Mouse (Mus musculus): ENCODE results near the gene Setd1a. TPM values are rescaled to one million over a fixed set of nuclear protein-coding genes. Genes with fewer than 3 reads are reported as not detected.

The Setd1a gene
- total and polyA plus RNA-seq, 3 experiments = 9.2 to 55.9 TPM; not detected in 1

GRCm38 (mm10) chr7:127800435-127801009 is 24.1 kb downstream of the Setd1a start, which contains the start of gene Hsd3b7:
Hsd3b7 (plus strand) TSS chr7:127800604.
- no peak within 1 kb of the TSS for H3K4me3 ChIP-seq (ENCODE audit: control insufficient read depth in 1 of 2, insufficient read depth in 1 of 2, low read depth in 2 of 2, low read length in 2 of 2)
- no peaks in the 10 kb centered on the region for H3K27me3 ChIP-seq (ENCODE audit: control insufficient read depth in 1 of 2, insufficient read depth in 2 of 2, low read length in 2 of 2)
- H3K9me3 ChIP-seq (replicated peaks; ENCODE audit: insufficient read depth, low read length) = no peaks in the 10 kb centered on the region
- no peak within 1 kb of the TSS for H3K9ac ChIP-seq (ENCODE audit: control insufficient read depth, low read depth, low read length, poor library complexity, severe bottlenecking)
- no peak for TF ChIP-seq NRF1 (IDR thresholded peaks at IDR 0.05; ENCODE audit: insufficient read depth, low read depth, low read length, poor library complexity, severe bottlenecking)
- no peak for TF ChIP-seq CHD2 (IDR thresholded peaks at IDR 0.05; ENCODE audit: low read length)
- no peak for TF ChIP-seq NELFE (IDR thresholded peaks at IDR 0.05; ENCODE audit: low read depth, low read length)
- TF ChIP-seq HCFC1 (IDR thresholded peaks at IDR 0.05; ENCODE audit: low read depth, low read length) = no peak; the same call in 1 of the 2 replicates
- TF ChIP-seq ZMIZ1 (IDR thresholded peaks at IDR 0.05; ENCODE audit: low read depth, low read length) = no peak
- TF ChIP-seq POLR2AphosphoS5 (IDR thresholded peaks at IDR 0.05; ENCODE audit: borderline replicate concordance, low read depth, low read length) = no peak
- peak; percentile 58 for TF ChIP-seq RAD21 (IDR thresholded peaks at IDR 0.05; ENCODE audit: low read depth, low read length)
- TF ChIP-seq TAL1 (IDR thresholded peaks at IDR 0.05; ENCODE audit: low read length) = no peak
- TF ChIP-seq JUND (IDR thresholded peaks at IDR 0.05; ENCODE audit: low read depth, low read length) = no peak
- no peak for TF ChIP-seq USF1 (IDR thresholded peaks at IDR 0.05; ENCODE audit: low read depth, low read length)
- no peak for TF ChIP-seq MEF2A (IDR thresholded peaks at IDR 0.05; ENCODE audit: extremely low read depth, insufficient replicate concordance, low read depth, low read length, poor library complexity, severe bottlenecking)
- TF ChIP-seq MXI1 (IDR thresholded peaks at IDR 0.05; ENCODE audit: low read depth, low read length) = no peak
- no peak for TF ChIP-seq UBTF (IDR thresholded peaks at IDR 0.05; ENCODE audit: borderline replicate concordance, insufficient read depth, low read depth, low read length)
- no peak for TF ChIP-seq MAFK (IDR thresholded peaks at IDR 0.05; ENCODE audit: borderline replicate concordance, low read depth, low read length)
- no peak for TF ChIP-seq TCF12 (IDR thresholded peaks at IDR 0.05; ENCODE audit: low read depth, low read length)
- no peak for TF ChIP-seq SIN3A (IDR thresholded peaks at IDR 0.05; ENCODE audit: low read length)
- 0 out of 2 replicates have a peak, but pooled peaks have one; percentile 4 for TF ChIP-seq ZNF384 (IDR thresholded peaks at IDR 0.05; ENCODE audit: low read depth, low read length)
- TF ChIP-seq POLR2A (IDR thresholded peaks at IDR 0.05; ENCODE audit: control insufficient read depth in 1 of 2, insufficient read depth in 1 of 2, low read depth in 1 of 2, low read length in 2 of 2, poor library complexity in 1 of 2) = 0 out of 4 replicates have a peak, but pooled peaks of 1 of the 2 experiments have one; percentile 17
- TF ChIP-seq E2F4 (IDR thresholded peaks at IDR 0.05; ENCODE audit: borderline replicate concordance, low read depth, low read length) = no peak
- TF ChIP-seq EP300 (IDR thresholded peaks at IDR 0.05; ENCODE audit: low read depth in 1 of 2, low read length in 2 of 2) = no peak
- no peak for TF ChIP-seq MAX (IDR thresholded peaks at IDR 0.05; ENCODE audit: low read length)
- no peak for TF ChIP-seq MYC (IDR thresholded peaks at IDR 0.05; ENCODE audit: low read depth, low read length)
- no peak for TF ChIP-seq KAT2A (conservative IDR thresholded peaks at IDR 0.05; ENCODE audit: low read depth, low read length)
- TF ChIP-seq POLR2AphosphoS2 (IDR thresholded peaks at IDR 0.05; ENCODE audit: low read length) = no peak
- TF ChIP-seq TBP (IDR thresholded peaks at IDR 0.05; ENCODE audit: low read depth, low read length) = no peak
- TF ChIP-seq USF2 (IDR thresholded peaks at IDR 0.05; ENCODE audit: borderline replicate concordance in 1 of 2, insufficient read depth in 1 of 2, low read depth in 1 of 2, low read length in 2 of 2) = no peak
- no peak for TF ChIP-seq ZKSCAN1 (IDR thresholded peaks at IDR 0.05; ENCODE audit: low read depth, low read length)
- no peak for TF ChIP-seq GATA1 (IDR thresholded peaks at IDR 0.05; ENCODE audit: low read depth, low read length)
- TF ChIP-seq MAZ (IDR thresholded peaks at IDR 0.05; ENCODE audit: low read depth, low read length) = peak; percentile 53; the same call in 1 of the 2 replicates
- no peak for TF ChIP-seq ETS1 (IDR thresholded peaks at IDR 0.05; ENCODE audit: low read depth, low read length)
- TF ChIP-seq SMC3 (IDR thresholded peaks at IDR 0.05; ENCODE audit: low read depth, low read length) = peak; percentile 88
- no peak for TF ChIP-seq BHLHE40 (IDR thresholded peaks at IDR 0.05; ENCODE audit: borderline replicate concordance, low read depth, low read length)
- TF ChIP-seq RCOR1 (IDR thresholded peaks at IDR 0.05; ENCODE audit: low read depth, low read length) = no peak
- TF ChIP-seq CHD1 (IDR thresholded peaks at IDR 0.05; ENCODE audit: low read depth, low read length) = no peak
- peak; percentile 50 for TF ChIP-seq ZC3H11A (IDR thresholded peaks at IDR 0.05; ENCODE audit: low read depth, low read length)
- peak; percentile 91 to 93 (median 92) for TF ChIP-seq CTCF (IDR thresholded peaks at IDR 0.05 in 2 of 3, conservative IDR thresholded peaks at IDR 0.05 in 1 of 3; ENCODE audit: control insufficient read depth in 1 of 3, insufficient read depth in 1 of 3, low read depth in 2 of 3, low read length in 3 of 3, poor library complexity in 1 of 3, severe bottlenecking in 1 of 3)
- peaks cover 0 to 9% of the 10 kb centered on the region in 2 experiments; a peak in 3 of 4 replicates for H3K36me3 ChIP-seq (ENCODE audit: control insufficient read depth in 1 of 2, insufficient read depth in 2 of 2, low read length in 2 of 2)
- H3K79me2 ChIP-seq (ENCODE audit: control insufficient read depth, insufficient read depth, low read length, poor library complexity) = no peaks in the 10 kb centered on the region; the same call in 1 of the 2 replicates
- DNase-seq (ENCODE audit: low read depth, low spot score) = peak; percentile 80
- peaks cover 5 to 14% of the 10 kb centered on the region in 2 experiments for H3K4me1 ChIP-seq (ENCODE audit: control insufficient read depth in 1 of 2, insufficient read depth in 2 of 2, low read length in 2 of 2)
- H3K27ac ChIP-seq (ENCODE audit: control insufficient read depth, low read depth, low read length) = no peak within 1 kb of the TSS
